Mouse (Mus musculus): ENCODE data around the gene Cd47.

DNA sequence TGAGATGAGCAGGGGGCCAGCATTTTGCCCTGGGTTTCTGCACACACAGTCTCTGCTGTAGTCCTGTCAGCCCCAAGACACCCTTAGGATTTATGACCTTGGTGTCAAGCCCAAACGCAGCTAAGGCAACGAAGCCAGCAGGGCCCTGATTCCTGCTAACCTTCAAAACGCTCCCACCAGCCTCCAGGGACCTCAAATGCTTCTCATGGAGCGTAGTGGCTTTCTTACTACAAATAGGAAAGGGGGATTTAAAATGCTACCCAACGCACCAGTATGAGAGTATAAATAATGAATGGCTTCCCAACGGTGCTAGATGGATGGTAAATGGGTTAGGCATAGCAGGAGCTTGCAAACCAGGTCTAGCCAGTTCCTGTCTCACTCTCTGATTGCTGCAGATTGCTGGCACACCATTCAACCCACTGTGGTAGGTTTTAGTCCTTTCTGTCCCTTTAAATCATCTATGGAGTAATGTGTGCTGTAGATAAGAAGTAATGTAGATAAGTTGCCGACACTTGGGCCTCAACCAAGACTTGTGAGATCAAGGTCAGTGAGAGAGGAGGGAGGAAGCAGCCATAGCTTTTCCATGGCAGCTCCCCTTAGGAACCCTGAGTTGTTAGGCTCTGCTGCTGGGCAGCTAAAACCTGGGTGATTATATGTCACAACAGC, 164.1 kb downstream of the Cd47 start:
- TF ChIP-seq CTCF (IDR thresholded peaks at IDR 0.05; ENCODE audit: low read depth) (no peak), EP300 (IDR thresholded peaks at IDR 0.05; ENCODE audit: low read depth) (no peak)

All from liver, postnatal 0 days (tissue).